Mouse (Mus musculus) bone marrow macrophage, adult 2 months (primary cell): ENCODE measurements around the gene Itpk1. TPM values are rescaled to one million over a fixed set of nuclear protein-coding genes. Genes with fewer than 3 reads are reported as not detected.

Experiments used
- H3K27ac ChIP-seq: 2 replicates; pipeline ENCODE4 v1.5.1; 2012; ENCODE audit warnings: low read depth, low read length; ENCODE audit not compliant: insufficient read depth
- H3K4me1 ChIP-seq: 2 replicates; pipeline ENCODE4 v1.6.1; 2012; ENCODE audit warnings: low read length; ENCODE audit not compliant: control insufficient read depth, insufficient read depth
- H3K4me3 ChIP-seq: 2 replicates; pipeline ENCODE4 v1.5.1; 2012; ENCODE audit warnings: mild to moderate bottlenecking, low read length, moderate library complexity; ENCODE audit not compliant: insufficient read depth
- CTCF ChIP-seq: IDR thresholded peaks from 2 replicates; pipeline ENCODE4 v1.5.1; 2012; ENCODE audit warnings: low read depth, mild to moderate bottlenecking, low read length, moderate library complexity
- POLR2A ChIP-seq: IDR thresholded peaks from 2 replicates; pipeline ENCODE4 v1.6.1; 2012; ENCODE audit warnings: mild to moderate bottlenecking, low read depth, low read length, borderline replicate concordance
- polyA plus RNA-seq: library from polyadenylated mRNA; stranded (reverse); fragments of >200 nt; gene quantifications from 2 replicates; pipeline ENCODE4 v1.2.4, GENCODE M21; 2012; ENCODE audit not compliant: missing spikeins, insufficient read depth, insufficient read length

Itpk1 gene
- polyA plus RNA-seq, 1 experiment = 23.5 TPM

DNA sequence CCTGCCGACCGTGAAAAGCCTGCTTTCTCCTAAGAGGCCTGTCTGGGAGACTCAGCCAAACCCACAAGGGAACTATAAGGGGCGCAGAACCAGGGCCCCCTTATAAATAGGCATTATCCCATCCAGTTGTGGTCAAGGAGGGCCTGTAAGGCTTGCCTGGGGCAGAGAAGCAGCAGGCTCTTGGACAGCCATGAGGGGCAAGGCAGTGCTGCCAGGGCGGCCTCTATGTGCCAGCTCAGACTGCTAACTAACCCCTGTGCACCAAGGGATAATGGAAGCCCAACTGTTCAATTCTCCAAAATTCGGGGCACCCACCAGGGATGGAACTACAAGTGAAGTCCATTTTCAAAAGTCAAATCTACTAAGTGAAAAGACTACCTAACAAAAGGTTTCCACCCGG lies 1.3 kb downstream of the Itpk1 start:
- peaks cover 28% of the 10 kb centered on the region for H3K4me1 ChIP-seq
- peak overlapping the region; percentile 96 for H3K4me3 ChIP-seq
- no peak overlapping the region for H3K27ac ChIP-seq
- TF ChIP-seq CTCF (no peak), POLR2A (0 out of 2 replicates have a peak, but pooled peaks have one; percentile 34)

DNA sequence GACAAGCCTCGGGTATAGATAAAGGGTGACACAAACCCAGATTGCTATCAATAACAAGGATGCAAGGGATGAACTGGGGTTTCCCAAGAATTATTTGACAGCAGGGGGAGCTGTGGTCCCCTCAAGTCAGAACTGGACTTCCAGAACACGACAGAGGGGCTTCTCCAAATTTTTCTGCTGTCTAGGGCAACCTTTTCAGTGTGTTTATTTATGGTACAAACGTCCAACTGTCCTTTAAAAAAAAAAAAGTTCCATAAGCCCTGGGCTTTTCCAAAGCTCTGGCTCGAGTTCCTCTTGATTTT lies 1.7 kb downstream of the Itpk1 start:
- peaks cover 31% of the 10 kb centered on the region for H3K4me1 ChIP-seq
- TF ChIP-seq POLR2A (no peak), CTCF (no peak)
- no peak overlapping the region for H3K27ac ChIP-seq
- peak overlapping the region; percentile 29; the same call in 1 of the 2 replicates for H3K4me3 ChIP-seq

DNA sequence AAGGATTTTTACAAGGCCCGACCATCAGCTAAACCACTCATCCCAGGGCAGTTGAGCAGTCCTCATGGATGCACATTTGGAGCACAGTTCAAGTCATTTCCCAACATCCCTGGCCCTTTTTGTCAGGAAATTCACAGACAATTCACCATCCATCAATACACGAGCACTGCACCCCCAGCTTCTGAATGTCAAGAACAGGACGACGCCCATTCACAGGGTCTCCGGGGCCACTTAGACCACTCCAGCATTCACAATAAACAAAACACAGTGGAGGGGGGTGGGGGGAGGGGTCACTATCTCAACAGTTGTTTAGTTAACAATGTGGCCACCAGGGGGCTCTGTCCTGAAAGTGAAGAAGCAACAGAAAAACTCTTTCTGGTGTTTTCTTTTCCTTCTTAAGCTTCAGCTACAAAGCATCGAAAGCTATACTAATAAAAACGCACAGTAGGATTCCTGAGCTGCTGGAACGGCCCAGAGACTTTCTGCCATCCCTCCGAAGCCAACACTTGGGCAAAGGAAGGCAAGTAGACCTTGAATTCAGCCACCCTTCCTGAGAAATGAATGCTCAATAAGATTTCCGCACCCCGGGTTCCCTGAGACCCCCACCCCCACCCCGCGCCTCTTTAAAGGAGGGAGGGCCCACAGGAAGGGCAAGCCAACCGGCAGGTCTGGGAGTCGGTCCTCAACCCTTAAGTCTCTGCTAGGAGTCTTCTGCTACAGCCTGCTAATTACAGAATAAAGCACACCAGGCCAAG lies 2.2 kb downstream of the Itpk1 start:
- peak overlapping the region; percentile 29 for H3K4me3 ChIP-seq
- H3K4me1 ChIP-seq = peaks cover 31% of the 10 kb centered on the region
- no peak overlapping the region for H3K27ac ChIP-seq
- TF ChIP-seq CTCF (0 out of 2 replicates have a peak, but pooled peaks have one; percentile 9), POLR2A (no peak)

DNA sequence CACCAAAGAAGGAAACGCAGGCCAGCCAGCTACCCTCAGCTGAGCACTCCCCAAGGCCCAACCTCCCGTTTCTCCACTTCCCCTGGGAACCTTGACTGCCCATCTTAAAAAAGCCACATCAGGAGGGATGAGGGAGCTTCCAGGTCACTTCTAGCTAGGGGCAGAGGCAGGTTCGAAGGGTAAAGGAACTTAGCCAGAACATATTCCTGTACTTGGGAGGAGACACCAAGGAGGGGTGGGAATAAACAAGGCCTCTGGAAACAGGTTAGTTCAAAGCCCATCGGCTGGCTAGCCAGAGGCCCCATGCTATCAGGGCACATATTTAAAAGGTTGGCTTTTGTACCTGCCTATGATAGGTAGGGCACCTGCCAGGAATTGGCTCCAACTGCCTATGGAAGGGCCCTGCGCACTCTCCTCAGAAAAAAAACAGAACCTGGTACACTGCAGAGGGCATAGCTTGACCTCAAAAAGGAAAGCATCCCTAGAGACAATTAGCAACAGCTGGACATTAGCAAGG lies 3.0 kb downstream of the Itpk1 start:
- H3K4me3 ChIP-seq = no peak overlapping the region
- TF ChIP-seq POLR2A (no peak), CTCF (no peak)
- H3K4me1 ChIP-seq = peaks cover 32% of the 10 kb centered on the region
- H3K27ac ChIP-seq = no peak overlapping the region

- Histone ChIP-seq H3K27ac (no peak overlapping the region), H3K4me3 (no peak overlapping the region), H3K4me1 (peaks cover 35% of the 10 kb centered on the region)
- TF ChIP-seq CTCF (no peak), POLR2A (no peak)
Measured at GRCm38 (mm10) chr12:102700453-102700852, 4.3 kb downstream of the Itpk1 start.

DNA sequence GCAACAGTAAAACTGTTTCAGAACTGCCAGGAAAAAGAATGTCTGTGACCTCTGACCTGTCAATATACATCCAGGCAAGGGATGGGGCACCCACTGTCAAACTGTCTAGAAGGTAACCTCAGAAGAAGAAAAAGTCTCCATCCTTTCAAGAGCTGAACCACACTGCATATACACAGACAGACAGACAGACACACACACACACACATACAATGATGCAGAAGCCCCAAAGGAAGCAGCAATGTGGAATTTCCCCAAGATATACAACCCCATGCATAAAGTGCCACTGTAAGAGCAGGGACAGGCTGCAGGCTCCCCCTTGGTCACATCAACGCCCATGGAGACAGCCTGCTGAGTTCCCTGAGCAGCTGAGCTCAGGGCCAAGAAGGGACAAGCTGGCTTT lies 5.6 kb downstream of the Itpk1 start:
- Histone ChIP-seq H3K4me3 (no peak overlapping the region), H3K27ac (no peak overlapping the region), H3K4me1 (peaks cover 44% of the 10 kb centered on the region)
- no peak for TF ChIP-seq POLR2A
- no peak for TF ChIP-seq CTCF

- Histone ChIP-seq H3K4me1 (peaks cover 41% of the 10 kb centered on the region), H3K4me3 (no peak overlapping the region), H3K27ac (no peak overlapping the region)
- TF ChIP-seq CTCF = no peak
Measured at GRCm38 (mm10) chr12:102698089-102698684, 6.5 kb downstream of the Itpk1 start.

- H3K4me1 ChIP-seq = peaks cover 36% of the 10 kb centered on the region
- no peak for TF ChIP-seq POLR2A
- no peak for TF ChIP-seq CTCF
- no peak overlapping the region for H3K4me3 ChIP-seq
- H3K27ac ChIP-seq = no peak overlapping the region
Measured at GRCm38 (mm10) chr12:102697381-102697780, 7.3 kb downstream of the Itpk1 start.

GRCm38 (mm10) chr12:102696635-102697354 lies 7.9 kb downstream of the Itpk1 start:
- H3K27ac ChIP-seq = no peak overlapping the region
- H3K4me3 ChIP-seq = no peak overlapping the region
- TF ChIP-seq POLR2A (no peak), CTCF (no peak)
- peaks cover 32% of the 10 kb centered on the region for H3K4me1 ChIP-seq
